Mouse (Mus musculus) liver, postnatal 0 days (tissue): ENCODE data around the gene Moap1.

Source experiments
- CTCF ChIP-seq: sonication (generic); IDR thresholded peaks from 2 replicates; pipeline ENCODE4 v1.5.1; 2016; ENCODE audit warnings: antibody characterized with exemption, low read depth
- EP300 ChIP-seq: IDR thresholded peaks from 2 replicates; pipeline ENCODE4 v1.6.1; 2016; ENCODE audit warnings: antibody characterized with exemption, low read depth, mild to moderate bottlenecking

DNA sequence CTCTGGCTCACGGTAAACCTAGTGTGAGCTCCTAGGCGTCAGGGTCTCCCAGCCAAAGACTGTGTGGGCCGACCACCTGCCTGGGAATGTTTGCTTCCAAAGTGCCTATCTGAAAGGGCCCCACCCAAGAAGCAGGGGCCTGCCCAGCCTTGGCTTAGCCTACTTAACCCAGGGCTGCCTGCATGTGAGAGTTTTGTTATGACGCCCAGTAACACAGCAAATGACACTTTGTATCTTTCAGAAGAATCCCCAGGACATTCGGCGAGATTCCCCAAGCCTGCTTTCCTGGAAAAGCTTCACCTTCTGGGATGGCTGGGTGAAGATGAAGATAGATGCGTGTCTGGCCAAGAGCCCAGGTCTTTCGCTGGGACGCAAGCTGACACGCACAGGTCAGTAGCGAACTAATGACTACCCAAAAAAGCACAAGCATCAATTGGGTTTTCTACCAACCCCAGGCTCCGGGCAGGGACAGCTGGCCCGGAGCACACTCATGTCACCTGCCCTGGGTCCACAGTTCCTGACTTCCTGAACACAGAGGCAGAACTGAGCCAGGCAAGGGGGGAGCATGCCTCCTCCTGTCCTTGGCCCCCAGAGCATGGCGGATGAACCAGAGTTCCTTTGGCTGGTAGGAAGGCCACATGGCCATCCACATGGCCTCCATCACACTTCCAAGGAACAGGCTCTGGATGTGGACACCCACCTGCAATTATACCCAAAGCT, 46.7 kb downstream of the Moap1 start:
- TF ChIP-seq CTCF: no peak
- no peak for TF ChIP-seq EP300
